Mouse (Mus musculus): ENCODE measurements at regions not wholly inside any gene's neighbourhood (a gene's known extent, or its start where the extent isn't known, plus 50 kb on each side); places are given as distances from the start of the nearest gene placed in this dataset.

GRCm38 (mm10) chr10:118765544-118766441, 104.2 kb downstream of the Dyrk2 start:
- no peak overlapping the region for H3K27ac ChIP-seq
- no peaks in the 10 kb centered on the region for H3K27me3 ChIP-seq (ENCODE audit: insufficient read depth, low read length)
- no peak overlapping the region for H3K4me2 ChIP-seq (ENCODE audit: low read depth, low read length)
- no peak overlapping the region for H3K4me3 ChIP-seq (ENCODE audit: low read length)
- ATAC-seq, result no peak
- H3K9ac ChIP-seq (replicated peaks; ENCODE audit: low read length), result no peak overlapping the region
- H3K4me1 ChIP-seq (ENCODE audit: insufficient read depth, low read length), result no peaks in the 10 kb centered on the region
- no peak for TF ChIP-seq CTCF (IDR thresholded peaks at IDR 0.05; ENCODE audit: low read depth)
- H3K9me3 ChIP-seq (ENCODE audit: low read length), result no peaks in the 10 kb centered on the region
- 75% methylated on average over 14 of the region's 14 CpGs for WGBS
- no peaks in the 10 kb centered on the region for H3K36me3 ChIP-seq (ENCODE audit: insufficient read depth, low read length)
- no peak for DNase-seq (ENCODE audit: low spot score)

GRCm38 (mm10) chr10:118766826-118767225, 103.2 kb downstream of the Dyrk2 start:
- Histone ChIP-seq H3K4me3 (ENCODE audit: low read length) (no peak overlapping the region), H3K27ac (no peak overlapping the region), H3K9me3 (ENCODE audit: low read length) (no peaks in the 10 kb centered on the region), H3K27me3 (ENCODE audit: insufficient read depth, low read length) (no peaks in the 10 kb centered on the region), H3K4me1 (ENCODE audit: insufficient read depth, low read length) (no peaks in the 10 kb centered on the region), H3K4me2 (ENCODE audit: low read depth, low read length) (no peak overlapping the region), H3K9ac (replicated peaks; ENCODE audit: low read length) (no peak overlapping the region), H3K36me3 (ENCODE audit: insufficient read depth, low read length) (no peaks in the 10 kb centered on the region)
- 86% methylated on average over 7 of the region's 7 CpGs for WGBS
- DNase-seq (ENCODE audit: low spot score), result no peak
- TF ChIP-seq CTCF (IDR thresholded peaks at IDR 0.05; ENCODE audit: low read depth), result no peak
- no peak for ATAC-seq

GRCm38 (mm10) chr10:118769751-118770150, 100.3 kb downstream of the Dyrk2 start:
- DNase-seq (ENCODE audit: low spot score) (no peak), ATAC-seq (no peak)
- H3K9me3 ChIP-seq (ENCODE audit: low read length), result no peaks in the 10 kb centered on the region
- no peaks in the 10 kb centered on the region for H3K36me3 ChIP-seq (ENCODE audit: insufficient read depth, low read length)
- H3K4me1 ChIP-seq (ENCODE audit: insufficient read depth, low read length), result no peaks in the 10 kb centered on the region
- H3K27me3 ChIP-seq (ENCODE audit: insufficient read depth, low read length), result no peaks in the 10 kb centered on the region
- WGBS, result 83% methylated on average over 4 of the region's 4 CpGs
- H3K9ac ChIP-seq (replicated peaks; ENCODE audit: low read length), result no peak overlapping the region
- no peak overlapping the region for H3K4me3 ChIP-seq (ENCODE audit: low read length)
- no peak for TF ChIP-seq CTCF (IDR thresholded peaks at IDR 0.05; ENCODE audit: low read depth)
- no peak overlapping the region for H3K4me2 ChIP-seq (ENCODE audit: low read depth, low read length)
- no peak overlapping the region for H3K27ac ChIP-seq

GRCm38 (mm10) chr10:118778656-118779055, 91.4 kb downstream of the Dyrk2 start:
- H3K9ac ChIP-seq (replicated peaks; ENCODE audit: low read length), result no peak overlapping the region
- no peak for DNase-seq (ENCODE audit: low spot score)
- 95% methylated on average over 10 of the region's 10 CpGs for WGBS
- no peak overlapping the region for H3K27ac ChIP-seq
- no peaks in the 10 kb centered on the region for H3K4me1 ChIP-seq (ENCODE audit: insufficient read depth, low read length)
- no peak overlapping the region for H3K4me2 ChIP-seq (ENCODE audit: low read depth, low read length)
- H3K4me3 ChIP-seq (ENCODE audit: low read length), result no peak overlapping the region
- no peak for TF ChIP-seq CTCF (IDR thresholded peaks at IDR 0.05; ENCODE audit: low read depth)
- no peaks in the 10 kb centered on the region for H3K36me3 ChIP-seq (ENCODE audit: insufficient read depth, low read length)
- ATAC-seq, result no peak
- no peaks in the 10 kb centered on the region for H3K9me3 ChIP-seq (ENCODE audit: low read length)
- H3K27me3 ChIP-seq (ENCODE audit: insufficient read depth, low read length), result no peaks in the 10 kb centered on the region

GRCm38 (mm10) chr10:118780831-118781569, 89.0 kb downstream of the Dyrk2 start:
- Histone ChIP-seq H3K9me3 (ENCODE audit: low read length) (no peaks in the 10 kb centered on the region), H3K27ac (no peak overlapping the region), H3K4me2 (ENCODE audit: low read depth, low read length) (no peak overlapping the region), H3K9ac (replicated peaks; ENCODE audit: low read length) (no peak overlapping the region), H3K4me1 (ENCODE audit: insufficient read depth, low read length) (no peaks in the 10 kb centered on the region), H3K27me3 (ENCODE audit: insufficient read depth, low read length) (no peaks in the 10 kb centered on the region), H3K4me3 (ENCODE audit: low read length) (no peak overlapping the region), H3K36me3 (ENCODE audit: insufficient read depth, low read length) (no peaks in the 10 kb centered on the region)
- TF ChIP-seq CTCF (IDR thresholded peaks at IDR 0.05; ENCODE audit: low read depth), result peak; percentile 56
- DNase-seq (ENCODE audit: low spot score) (no peak), ATAC-seq (no peak)
- WGBS, result 89% methylated on average over 10 of the region's 10 CpGs

GRCm38 (mm10) chr10:118781811-118782232, 88.2 kb downstream of the Dyrk2 start:
- H3K4me2 ChIP-seq (ENCODE audit: low read depth, low read length), result no peak overlapping the region
- no peaks in the 10 kb centered on the region for H3K9me3 ChIP-seq (ENCODE audit: low read length)
- H3K27ac ChIP-seq, result no peak overlapping the region
- ATAC-seq (peak; percentile 74), DNase-seq (ENCODE audit: low spot score) (no peak)
- H3K9ac ChIP-seq (replicated peaks; ENCODE audit: low read length), result no peak overlapping the region
- no peak overlapping the region for H3K4me3 ChIP-seq (ENCODE audit: low read length)
- 66% methylated on average over 10 of the region's 10 CpGs for WGBS
- no peaks in the 10 kb centered on the region for H3K36me3 ChIP-seq (ENCODE audit: insufficient read depth, low read length)
- no peak for TF ChIP-seq CTCF (IDR thresholded peaks at IDR 0.05; ENCODE audit: low read depth)
- no peaks in the 10 kb centered on the region for H3K27me3 ChIP-seq (ENCODE audit: insufficient read depth, low read length)
- no peaks in the 10 kb centered on the region for H3K4me1 ChIP-seq (ENCODE audit: insufficient read depth, low read length)

Data from hindbrain, postnatal 0 days (tissue).